Mouse (Mus musculus) heart, adult 9 months (tissue): ENCODE results near the gene Kcnk7.

Experiments used
- DNase-seq, 2 experiments: peaks; one replicate each; pipeline ENCODE4 v3.0.0; 2022; ENCODE audit warnings: low spot score in 2 of 2

Gene Kcnk7

DNA sequence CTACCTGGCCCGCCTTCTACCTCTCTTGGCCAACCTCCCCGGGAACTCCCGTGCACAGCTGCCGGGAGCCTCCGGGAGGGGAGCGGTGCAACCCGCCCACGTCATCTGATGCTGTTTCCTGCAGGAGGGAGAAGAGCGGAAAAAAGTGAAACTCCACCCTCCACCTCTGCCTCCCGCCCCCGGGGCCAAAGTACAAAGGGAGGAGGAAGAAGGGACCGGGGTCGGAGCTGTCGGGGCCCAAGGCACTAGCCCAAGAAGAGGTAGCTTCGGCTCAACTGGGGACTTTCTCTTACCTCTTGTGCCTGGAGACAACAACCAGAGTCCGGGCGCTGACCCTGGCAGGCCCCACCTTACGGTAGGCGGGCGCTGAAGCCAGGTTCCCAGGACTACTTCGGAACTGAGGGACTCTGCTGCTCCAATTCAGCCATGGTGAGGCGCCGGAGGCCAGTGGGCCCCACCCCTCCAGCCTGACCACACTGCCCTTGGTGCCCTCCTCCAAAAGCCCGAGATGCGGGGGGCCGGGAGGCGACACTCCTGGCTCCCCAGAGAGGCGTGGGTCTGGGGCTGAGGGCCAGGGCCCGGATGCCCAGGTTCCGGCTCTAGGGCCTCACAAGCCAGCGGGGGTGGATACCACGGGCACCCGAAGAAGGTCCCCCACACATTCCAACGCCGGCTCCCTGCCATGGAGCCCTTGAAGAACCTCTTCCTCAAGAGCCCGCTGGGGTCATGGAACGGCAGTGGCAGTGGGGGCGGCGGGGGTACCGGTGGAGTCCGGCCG lies 14.4 kb upstream of the Kcnk7 start:
- DNase-seq = peak; percentile 92 to 94

DNA sequence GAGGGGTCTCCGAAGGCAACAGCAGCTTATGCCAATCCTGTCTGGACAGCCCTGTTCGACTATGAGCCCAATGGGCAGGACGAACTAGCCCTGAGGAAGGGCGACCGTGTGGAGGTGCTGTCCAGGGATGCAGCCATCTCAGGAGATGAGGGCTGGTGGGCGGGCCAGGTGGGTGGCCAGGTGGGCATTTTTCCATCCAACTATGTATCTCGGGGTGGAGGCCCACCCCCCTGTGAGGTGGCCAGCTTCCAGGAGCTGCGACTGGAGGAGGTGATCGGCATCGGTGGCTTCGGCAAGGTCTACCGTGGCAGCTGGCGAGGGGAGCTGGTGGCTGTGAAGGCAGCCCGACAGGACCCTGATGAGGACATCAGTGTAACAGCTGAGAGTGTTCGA lies 13.8 kb upstream of the Kcnk7 start:
- DNase-seq = peak in 1 of 2 experiments; percentile 39

DNA sequence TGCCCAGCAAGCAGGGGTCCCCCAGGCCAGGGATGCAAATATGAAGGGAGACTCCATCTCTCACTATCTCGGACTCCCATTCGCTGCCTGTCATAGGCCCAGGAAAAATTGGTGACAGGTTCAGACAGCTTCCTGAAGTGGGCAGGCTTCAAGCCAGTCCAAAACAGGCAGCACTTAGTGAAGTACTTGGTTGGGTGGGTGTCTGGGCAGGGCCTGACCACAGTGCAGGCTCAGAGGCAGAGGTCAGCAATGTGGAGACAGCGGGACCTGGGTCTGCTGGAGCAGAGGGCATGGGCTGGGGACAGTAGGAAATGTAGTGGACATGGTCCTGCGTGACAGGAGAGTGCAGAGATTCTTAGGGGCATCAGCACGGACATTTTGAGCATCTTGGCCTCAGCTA lies 12.6 kb upstream of the Kcnk7 start:
- DNase-seq = no peak

DNA sequence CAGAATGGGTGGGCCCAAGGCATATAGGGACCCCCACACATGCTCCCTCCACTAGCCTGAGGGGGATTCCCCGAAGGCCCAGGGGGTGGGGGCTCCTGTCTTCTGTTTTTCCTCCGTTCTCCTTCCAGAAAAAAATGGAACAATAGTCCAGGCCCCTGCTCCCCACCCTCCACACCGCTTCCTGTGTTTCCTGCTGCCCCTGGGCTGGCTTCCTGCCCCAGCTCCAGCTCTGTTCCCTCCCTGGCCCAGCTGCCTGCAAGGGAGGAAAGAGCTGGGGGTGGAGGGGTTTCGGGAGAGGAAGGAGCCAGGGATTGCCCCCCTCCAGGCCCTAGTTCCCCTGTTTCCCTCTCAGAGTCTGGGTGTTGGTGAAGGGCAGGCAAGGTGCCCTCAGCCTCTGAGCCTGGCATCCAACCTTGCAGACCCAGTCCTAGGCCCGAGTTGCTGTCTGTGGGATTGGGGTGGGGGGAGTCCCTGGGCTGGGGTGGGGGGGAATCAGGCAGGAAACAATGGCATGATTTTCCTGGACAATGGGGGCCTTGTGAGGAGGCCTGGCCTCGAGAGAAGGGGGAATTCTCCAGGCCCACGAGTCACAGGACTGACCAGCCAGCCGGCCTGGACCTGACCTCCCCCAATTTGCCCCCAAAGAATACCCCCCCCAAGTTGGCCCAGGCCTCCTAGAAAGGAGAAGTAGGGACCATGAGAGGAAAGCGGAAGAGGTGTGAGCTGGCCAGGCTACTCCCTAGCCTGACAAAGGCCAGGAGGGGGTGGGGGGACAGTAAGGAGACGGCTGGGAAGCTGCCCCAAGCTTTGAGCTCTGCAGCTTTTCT lies 11.9 kb upstream of the Kcnk7 start:
- peak; percentile 81 to 90 for DNase-seq

DNA sequence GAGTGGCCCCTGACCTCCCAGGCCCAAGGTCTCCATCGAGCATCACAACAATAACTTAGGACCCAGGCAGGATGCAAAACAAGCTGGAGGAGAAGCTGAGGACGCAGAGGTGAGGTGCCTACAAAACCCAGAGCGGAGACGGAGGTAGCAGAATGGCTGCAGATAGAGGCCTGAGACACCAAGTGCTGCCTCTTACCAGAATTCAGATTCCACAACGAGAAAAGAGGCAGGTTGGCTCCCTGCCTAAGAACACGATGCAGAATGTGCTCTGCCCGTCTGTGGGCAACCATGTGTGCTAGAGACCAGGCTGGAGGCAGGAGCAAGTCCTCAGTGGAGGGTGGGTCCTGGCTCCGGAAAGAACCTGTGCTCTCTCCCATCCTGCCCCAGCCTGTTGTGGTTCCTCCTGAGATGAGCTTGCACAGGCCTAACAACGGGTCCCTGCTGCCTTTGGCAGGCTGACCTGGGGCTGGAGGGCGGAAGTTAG lies 11.2 kb upstream of the Kcnk7 start:
- DNase-seq = no peak

DNA sequence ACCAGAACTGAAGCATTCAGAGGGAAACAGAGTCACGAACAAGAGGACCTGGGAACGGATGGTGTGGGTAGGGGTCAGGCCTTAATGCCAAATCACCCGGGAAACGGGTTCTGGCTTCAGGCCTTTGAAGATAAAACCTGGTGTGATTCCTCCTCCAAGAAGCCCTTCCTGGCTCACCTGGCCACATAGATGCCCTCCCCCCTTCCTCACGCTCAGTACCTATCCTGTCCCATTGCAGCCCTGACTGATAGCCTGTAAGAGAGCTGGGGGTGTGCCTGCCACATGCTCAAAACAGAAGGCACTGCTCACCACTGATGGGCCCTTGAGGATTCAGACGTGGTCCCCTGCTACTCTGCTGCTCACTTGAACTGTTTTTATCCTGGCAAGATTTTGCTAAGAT lies 10.4 kb upstream of the Kcnk7 start:
- no peak for DNase-seq

DNA sequence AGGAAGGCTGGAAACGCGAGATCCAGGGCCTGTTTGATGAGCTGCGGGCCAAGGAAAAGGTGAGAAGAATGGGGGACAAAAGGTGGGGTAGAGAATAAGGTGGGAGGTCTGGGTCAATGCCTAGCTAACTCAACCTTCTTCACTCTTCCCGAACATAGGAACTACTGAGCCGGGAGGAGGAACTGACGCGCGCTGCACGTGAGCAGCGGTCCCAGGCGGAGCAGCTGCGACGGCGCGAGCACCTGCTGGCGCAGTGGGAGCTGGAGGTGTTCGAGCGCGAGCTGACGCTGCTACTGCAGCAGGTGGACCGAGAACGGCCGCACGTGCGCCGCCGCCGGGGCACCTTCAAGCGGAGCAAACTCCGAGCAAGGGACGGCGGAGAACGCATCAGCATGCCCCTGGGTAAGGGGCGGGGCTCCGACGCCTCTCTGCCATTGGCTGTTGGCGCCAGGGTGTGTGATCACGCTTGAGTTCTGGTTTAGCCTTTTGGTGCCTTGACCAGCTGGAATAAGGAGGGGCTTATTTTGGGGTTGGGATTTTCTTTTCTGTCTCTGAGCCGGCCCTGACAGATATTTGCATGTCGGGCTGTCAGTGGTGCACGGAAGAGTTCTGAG lies 8.2 kb upstream of the Kcnk7 start:
- no peak for DNase-seq

DNA sequence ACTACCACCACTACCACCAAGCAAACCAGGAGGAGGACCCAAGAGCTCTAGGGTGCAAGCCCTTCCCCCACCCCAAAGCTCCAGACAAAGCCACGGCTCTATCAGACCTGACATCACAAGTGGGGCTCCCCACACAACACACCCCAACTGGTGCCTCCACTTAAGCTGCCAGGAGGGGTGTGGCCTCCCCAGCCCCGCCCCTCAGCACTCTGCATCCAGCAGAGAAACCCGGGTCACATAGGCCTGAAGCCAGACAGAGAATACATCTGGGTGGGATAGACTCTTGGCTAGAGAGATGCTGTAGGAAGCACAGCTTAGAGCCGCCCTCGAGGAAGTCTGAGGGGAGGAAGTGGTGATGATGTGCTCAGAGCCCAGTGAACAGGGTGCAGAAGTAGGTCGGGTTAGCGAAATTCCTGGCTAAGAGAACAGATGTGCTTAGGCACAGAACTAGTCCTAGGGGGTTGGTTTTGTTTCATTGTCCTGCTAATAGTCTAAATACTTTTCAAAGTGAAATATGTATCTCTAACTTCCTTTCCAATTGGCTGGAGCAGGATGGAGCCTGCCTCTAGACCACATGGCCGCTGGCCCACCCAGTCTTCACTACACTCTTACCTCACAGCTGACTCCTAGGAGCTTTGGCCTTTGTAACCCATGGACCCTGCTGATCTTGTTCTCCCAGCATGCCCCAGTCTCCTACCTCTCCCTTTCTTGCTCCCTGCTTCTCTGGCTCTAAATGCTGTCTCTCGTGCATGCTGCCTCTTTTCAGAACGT lies 819 bp downstream of the Kcnk7 start:
- DNase-seq = peak in 1 of 2 experiments; percentile 43

DNA sequence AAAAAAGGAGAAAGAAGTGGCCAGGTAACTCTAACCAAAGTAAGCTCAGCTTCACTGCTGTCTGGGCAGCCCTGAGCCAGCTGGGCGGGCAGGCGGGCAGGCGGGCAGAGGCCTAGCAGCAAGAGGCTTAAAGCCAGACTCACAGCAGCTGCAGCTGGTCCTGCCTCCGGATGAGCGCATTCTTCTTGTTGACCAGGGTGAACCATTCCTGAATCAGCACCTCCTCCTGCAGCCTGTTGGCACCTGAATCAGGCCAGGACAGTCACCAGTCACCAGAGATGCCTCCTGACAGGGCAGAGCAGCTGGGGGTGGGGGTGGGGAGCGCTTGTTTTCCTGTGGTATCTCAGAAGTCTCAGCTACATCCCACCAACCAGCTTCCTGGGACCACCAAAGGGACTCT lies 5.9 kb downstream of the Kcnk7 start:
- DNase-seq = no peak

DNA sequence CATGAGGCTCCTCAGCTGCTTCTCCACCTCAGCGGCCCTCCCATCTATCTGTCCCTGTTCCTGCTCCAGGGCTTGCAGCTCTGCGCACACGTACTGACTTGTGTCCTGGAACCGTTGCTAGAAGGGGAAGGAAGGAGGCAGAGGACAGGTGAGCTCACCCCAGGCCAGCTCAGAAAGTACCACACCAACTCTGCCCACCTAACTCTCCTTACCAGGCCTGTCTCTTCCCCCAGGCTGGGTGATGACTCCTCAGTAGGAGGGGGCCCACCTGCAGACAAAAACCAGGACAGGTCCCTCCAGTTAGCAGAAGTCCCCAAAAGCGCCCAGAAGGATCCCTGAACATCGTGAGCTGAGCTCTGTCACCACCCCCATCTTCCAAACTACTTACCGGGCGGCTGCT lies 6.4 kb downstream of the Kcnk7 start:
- no peak for DNase-seq

DNA sequence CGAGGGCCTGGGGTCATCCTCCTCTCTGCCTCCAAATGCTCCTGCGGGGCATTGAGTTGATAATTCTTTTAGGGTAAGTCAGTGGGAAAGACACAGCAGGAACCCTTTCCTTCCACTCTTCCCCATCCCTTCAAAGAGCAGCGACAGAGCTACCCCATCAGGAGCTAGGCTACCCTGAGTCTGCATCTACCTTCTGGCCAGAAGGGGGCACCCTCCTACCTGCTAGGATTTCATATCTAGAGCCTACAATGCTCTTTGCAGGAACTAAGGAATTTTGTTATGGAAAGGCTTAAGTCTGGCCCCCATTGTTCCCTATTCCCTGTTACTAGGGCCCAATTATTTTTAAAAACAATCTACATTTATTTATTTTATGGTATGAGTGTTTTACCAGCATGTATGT lies 7.1 kb downstream of the Kcnk7 start:
- DNase-seq = peak; percentile 59 to 70

DNA sequence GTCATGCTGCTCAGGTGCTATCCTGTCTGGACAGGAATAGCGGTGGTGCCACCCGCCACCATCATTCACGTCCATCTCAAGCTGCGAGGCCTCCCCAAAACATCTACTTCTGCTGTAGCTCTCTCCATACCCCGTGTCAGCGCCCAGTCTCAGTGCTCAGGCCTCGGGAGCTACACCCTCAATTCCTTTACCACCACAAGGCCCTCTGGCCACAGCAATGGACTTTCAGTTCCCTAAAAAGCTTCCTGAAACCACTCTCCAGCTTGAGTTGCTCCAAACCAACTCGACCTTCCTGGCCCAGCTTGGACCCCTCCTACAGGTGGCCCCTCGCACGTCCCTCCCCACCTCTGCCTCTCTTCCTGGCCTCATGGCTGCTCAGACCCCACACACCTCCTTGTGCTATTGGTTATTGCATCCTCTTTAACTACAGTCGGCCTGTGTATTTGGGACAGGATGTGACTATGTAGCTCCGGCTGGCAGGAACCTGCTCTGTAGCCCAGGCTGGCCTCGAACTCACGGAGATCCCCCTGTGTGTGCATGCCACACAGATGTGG lies 7.8 kb downstream of the Kcnk7 start:
- peak in 1 of 2 experiments; percentile 47 for DNase-seq

DNA sequence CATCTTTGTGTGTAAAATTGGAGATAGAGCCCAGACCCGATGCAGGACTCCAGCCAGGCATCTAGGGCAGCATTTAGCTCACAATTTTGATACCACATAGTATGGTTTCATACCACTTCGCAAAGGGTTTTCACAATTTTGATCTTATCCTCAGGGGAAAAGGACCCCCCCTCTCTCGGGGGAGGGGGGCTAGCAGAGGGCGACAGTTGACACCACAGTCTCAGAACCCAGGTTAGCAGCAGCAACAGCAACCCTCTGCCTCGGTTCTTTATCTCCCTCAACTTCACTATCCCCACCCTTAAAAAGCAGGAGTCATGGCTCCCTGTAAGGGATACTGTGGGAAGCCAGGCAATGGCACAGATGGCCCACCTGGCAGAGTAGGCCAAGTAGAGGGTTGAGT lies 9.1 kb downstream of the Kcnk7 start:
- DNase-seq = no peak

DNA sequence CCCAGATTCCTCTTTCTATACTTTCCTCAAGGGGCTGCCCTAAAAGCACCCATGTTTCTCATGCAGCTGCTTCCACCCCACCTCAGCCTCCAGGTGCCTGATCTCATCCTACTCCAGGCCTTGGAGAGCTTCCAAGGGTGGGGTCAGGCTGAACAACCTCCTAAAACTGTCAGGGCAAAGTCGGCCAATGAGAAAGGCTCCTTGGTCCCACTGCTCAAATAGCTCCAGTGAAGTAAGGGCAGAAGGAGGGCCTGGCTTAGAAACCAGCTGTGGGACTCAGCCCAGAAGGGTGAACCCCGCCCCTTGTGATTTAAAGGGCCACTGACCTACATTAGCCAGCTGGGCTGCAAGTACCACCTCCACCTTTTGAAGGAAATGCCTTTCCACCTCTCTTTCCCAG lies 9.6 kb downstream of the Kcnk7 start:
- peak; percentile 83 for DNase-seq

DNA sequence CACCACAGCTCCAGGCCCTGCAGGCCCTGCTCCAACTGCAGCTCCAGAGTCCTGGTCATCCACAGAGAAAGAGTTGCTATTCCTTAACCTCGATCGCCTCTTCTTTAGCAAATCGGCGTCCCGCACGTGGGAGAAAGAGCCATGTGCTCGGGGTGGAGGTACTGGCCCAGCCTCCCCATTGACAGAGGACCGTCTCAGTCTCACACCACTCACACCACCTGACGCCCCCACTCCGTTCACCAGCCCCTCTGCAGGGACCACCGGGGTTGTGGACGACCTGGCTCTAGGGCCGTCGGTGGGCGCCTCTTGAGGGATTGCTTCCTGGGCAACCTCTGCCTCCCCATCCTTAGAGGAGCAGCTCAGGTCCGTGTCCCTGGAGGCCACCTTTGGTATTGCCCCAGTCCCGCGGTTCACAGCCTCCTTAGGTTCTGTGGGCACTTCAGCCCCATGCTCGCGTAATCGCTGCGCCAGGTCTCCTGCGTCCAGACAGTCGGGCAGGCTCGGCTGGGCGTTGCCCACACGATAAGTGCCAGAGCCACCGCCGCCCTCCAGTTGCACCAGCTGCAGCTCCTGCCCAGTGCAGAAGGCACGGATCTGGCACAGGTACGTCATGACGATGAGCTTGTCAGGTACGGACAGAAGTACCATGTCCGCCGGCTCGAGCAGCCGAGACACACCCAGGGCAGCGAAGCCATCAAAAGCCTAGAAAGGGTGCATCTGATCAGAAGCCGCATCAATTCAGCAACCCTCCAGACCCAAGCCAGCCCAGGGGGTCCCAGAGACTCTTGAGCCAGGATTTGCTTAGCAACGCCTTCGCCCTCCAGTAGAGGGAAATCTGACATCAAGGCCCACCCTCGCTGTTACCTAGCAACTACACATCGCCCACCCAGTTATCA lies 11.9 kb downstream of the Kcnk7 start:
- DNase-seq = no peak

DNA sequence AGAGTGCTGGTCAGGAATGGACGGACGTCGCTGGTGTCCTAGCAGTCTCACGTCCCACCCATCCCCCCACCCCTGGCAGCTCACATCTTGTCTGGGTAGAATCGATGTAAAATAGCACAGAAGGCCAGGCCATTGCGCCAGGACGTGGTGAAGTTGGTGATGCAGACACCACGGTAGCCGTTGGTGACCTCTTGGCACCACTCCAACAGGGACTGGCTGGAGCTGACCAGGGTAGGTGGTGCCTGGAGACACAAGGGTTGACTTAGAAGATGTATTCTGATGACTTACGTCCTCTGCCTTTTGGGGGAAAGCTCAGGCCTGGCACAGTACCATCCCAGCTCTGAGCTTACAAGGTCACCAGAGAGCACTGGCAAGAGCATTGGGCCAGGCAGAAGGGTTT lies 12.8 kb downstream of the Kcnk7 start:
- DNase-seq = no peak

DNA sequence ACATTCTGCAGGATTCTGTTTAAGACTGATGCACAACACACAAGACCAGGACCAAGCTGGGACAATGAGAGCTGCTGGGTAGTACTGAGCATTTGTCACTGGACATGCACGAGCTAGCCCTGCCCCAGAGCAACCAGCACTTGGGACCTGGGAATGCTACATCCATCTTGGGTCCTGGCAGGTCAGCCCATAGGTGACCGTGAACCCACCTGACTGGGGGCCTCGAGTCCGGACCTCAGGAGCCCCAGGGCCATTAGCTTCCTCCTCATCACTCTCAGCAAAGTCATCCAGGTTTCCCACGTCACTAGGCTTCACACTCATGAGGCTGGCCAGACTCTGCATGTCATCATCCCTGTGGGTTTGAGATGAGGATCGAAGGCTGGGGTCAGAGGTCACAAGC lies 17.1 kb downstream of the Kcnk7 start:
- DNase-seq = no peak

DNA sequence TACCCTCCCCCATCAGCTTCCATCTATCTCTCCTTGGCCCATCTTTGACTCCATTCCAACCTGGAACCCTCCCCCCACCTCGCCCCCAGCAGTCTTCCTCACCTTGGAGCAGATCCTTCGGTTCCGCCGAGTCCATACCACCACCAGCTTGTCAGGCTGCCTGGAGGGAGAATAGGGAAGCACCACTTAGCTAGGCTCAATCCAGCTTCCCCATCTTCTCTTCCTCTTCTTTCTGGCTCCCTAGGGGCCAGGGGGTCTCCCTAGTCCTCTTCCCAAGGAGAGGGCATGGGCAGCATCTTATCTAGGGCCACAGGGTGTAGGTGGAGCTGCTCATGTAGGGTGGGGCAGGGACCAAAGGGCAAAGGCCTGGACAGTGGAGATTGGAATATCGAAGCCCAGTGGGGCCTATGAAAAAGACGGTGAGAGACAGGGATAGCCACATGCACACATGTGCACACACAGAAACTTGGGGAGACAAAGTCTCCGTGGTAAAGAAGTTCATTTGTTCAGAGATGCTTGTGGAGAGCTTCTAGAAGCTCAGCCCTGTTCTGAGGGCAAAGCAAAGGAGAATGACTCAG lies 18.8 kb downstream of the Kcnk7 start:
- no peak for DNase-seq

DNA sequence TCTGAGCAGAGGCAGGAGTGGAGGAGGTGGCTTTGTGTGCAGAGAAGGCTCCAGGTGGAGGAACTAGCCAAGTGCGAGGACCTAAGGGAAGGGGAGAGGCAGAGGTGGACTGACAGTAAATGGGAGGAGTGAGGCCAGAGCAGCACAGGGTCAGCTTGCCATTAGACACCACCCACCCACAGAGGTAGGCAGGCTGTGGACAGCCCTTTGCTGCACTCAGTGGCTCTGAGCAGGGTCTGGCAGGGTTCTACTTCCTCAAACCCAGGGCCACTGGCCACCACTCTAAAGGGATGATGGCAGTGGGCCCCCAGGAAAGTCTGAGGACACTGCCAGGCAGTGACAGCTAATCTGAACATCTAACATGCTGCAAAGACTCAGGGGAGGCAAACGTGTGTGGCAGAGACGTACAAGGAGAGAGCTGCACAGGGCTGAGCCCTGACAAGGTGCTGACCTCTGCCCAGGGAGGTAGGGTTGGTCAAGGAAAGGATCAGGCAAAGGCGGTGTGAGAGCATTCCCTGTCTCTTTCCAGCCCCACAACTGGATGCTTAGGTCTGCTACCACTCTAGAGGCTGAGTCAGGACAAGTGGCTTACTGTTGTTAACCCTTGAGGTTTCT lies 19.9 kb downstream of the Kcnk7 start:
- DNase-seq = no peak

DNA sequence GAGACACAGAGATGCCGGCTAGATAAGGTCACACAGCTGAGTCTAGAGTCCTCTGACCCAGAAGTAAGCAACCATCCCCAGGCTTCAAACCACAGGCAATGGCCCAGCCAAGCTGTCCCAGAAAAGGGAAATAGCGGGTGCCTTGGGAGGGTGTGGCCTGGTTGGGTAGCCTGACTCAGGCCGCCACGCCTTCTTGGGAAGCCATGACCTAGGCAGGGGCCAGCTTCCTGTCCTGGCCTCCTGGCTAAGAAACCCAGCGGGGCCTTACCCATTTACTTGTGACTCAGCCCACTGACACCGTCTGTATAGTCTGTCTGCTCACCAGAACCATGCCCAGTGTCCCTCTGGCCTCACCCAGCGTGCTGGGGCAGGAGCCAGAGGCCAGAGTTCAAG lies 20.4 kb downstream of the Kcnk7 start:
- DNase-seq = peak; percentile 92 to 93
